Mouse (Mus musculus) frontal cortex, postnatal 25 days (tissue): ENCODE data around the gene Gramd2.
"Not testable (repeated sequence)": the region's sequence is repeated elsewhere in the genome, so short reads cannot be mapped to it uniquely, and the experiment has no call there.

Experiments used
- DNase-seq, 2 experiments: peaks; one replicate each; pipeline ENCODE4 v3.0.0; 2022; ENCODE audit warnings: low spot score in 2 of 2

The Gramd2 gene

DNA sequence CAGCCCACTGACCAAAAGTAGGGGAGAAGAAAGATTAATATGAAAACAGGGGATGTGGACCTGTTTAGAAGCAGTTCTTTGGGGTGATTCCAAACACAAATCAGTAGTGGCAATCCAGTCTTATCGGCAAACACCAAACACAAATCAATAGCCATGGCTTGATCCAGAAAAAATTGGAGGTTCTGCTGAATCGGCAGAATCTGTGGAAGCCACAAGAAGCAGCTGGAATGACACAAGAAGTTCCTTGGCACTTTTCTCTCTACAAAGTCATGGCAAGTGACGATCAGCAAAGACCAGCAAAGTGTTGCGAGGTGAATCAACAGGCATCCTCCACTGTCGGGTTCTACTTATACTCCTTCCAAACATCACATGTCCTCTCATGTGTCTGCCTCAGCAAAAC, 41.2 kb downstream of the Gramd2 start:
- DNase-seq = no peak

DNA sequence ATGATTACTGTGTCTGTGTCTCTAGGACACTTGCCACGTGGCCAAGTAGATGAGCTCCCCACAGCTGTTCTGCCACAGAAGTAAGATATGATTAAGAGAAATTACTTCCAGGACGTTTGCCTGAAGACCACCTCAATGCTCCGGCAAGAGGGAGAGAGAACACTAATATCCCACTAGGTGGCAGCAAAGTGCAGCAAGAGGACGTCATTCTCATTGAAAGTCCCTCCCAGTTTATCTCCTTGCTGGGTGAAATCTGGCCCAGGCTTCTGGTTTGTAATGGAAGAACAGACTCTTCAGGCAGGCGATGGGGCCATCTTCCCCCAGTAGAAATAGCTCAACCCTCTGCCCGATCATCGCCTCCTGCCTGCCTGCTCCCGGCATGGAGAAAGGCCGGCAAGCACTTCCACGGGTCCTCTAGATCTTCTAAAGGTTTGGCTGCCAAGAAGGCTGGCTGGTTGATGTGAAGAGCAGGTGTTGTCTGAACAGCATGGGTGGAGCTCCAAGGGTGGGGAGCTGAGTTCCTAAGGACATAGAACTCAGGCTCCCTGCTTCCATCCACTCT, 43.2 kb downstream of the Gramd2 start:
- DNase-seq = peak; percentile 50 to 58

DNA sequence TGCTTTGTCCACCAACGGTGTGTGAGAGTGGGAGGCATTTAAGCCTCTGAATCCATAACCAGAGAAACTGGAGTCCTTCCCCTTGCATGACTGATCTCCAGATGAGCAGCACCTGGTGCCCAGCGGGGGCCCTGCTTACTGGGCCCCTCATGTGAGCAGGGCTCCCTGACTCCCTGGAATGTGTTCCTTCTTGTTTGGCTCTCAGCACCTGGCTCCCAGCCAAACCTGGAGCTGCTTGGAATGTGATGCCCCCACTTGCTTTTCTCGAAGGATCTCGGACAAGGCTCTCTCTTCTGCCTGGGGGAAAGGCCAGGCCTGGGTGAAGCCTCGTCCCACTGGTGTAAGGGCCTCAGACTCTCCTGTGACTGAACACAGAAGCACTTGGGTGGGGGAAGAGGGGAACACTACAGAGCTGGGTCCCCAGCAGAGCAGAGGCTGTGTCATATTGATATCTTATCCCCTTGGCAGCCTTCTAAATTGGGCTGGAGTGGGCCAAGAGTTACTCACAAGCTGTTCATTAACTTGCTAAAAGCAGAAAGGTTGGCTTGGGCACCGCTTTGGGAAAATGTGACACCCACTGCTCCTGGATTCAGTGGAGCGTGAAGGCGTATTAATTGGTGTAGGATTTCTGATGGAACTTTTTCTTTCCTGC, 44.0 kb downstream of the Gramd2 start:
- DNase-seq = peak; percentile 17 to 32

DNA sequence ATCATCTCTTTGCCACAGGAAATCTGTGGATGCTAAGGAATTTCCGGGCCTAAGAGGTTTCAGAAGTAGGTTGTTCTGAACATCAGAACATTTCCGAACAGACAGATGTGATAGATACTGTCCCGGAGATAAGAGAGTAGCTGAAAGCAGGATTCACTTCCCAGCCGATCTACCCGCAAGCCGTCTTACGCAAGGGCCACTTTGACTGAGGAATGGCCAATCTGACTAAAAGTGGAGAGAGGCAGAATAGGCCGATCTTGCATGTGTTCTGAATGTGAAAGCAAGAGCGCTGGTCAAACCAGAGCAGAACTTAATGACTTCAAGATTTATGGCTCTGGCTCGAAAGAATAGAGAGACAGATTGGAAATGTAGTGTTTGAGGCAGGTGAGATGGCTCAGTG, 45.6 kb downstream of the Gramd2 start:
- no peak for DNase-seq

DNA sequence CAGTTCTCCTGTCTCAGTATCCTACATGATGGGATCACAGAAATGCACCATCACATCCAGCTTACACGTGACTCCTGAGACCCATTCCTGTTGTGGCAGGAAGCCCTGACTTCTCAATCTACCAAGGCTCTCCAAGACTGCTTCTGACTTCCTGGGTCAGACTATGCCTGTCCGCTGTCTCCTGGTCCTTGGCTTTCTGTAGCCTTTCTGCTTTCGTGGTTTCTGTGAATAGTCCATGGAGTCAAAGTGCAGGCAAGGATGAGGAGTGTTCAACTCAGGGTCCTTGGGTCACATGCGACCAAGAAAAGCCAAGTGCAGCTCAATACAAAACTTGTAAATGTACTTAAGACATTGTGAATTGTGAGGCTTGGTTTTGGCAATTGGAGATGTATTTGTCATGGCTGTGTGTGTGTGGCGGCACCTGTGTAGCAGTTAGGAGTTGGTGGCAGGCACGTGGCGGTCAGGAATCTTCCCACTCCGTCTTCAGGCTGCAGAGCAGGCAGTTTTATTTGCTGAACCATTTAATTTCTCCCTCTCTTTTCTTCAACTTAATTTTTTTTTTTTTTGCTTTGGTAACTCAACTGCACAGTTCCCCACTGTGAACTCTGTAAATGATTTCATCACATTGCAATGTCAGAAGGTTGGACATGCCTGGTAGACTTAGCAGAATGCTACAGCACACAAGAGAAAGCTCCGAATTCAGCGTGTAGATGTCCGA, 47.8 kb downstream of the Gramd2 start:
- no peak for DNase-seq

DNA sequence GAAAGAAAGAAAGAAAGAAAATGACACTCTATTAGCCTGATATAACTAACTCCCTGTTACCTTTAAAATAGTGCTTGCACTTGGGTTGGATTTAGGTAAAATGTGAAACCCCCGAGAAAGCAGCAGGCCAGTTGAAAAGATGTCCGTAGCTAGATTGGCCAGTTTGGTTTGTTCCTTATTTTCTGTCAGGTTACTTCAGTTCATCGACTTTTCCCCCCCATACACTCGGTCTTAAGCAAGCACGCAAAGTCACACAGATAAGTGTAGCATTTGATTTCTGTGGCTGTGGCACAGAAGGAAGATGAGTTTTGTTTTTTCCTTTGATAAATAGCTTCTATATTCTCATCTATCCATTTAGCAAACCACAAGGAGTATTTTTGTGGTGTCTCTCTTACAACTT, 51.2 kb downstream of the Gramd2 start:
- DNase-seq = no peak

DNA sequence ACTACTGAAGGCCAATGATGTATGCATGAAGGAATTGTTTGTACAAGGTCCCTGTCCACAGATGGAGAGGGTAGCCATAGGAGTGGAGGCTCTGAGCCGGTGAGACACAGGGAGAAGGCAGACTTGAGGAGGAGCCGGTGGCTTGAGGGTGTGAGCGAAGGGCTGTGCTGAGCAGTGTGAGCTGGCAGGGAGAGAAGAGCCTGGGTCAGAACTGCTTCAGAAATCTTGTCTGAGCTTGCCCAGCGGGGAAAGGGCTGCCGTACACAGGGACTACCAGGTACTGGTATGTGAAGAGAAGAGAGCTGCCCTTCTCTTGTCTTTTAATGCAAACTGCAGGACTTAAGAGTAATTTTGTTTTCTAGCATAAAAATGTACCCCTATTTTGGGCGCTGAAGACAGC, 53.1 kb downstream of the Gramd2 start:
- DNase-seq = no peak

DNA sequence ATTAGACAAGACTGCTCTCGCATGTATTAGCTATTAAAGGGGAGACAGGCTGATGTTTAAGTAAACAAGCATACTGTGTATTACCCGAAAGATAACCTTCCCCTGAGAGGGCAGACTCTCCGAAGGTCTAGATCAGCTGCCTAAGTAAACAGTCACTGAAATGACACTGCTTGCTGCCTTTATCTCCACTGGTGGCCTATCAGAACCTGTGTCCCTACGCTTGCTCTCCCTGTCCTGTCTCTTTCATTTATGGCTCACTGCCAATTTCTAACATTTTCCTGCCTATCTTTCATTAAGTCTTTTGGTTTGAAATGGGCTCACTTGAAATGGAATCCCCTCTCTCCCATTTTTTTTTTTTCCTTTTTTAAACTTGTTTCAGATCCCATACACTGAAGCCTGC, 55.5 kb downstream of the Gramd2 start:
- DNase-seq = no peak

DNA sequence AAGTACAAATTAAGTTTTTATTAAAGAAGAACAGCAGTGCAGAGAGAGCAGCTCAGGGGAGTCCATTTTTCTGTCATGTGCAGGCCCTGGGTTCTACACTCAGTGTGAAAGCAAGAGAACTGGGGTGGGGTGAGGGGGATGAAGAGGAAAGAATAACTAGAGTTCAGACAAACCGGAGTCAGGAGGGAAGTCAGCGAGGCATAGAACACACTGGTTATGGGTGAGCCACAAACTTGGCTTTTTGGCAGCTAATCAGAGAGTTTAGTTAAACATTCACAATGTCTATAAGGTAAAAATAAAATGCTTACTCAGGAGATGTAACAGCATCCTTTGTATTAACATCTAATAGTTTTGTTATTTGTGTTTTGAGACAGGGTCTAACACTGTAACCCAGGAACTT, 60.6 kb downstream of the Gramd2 start:
- DNase-seq = no peak

DNA sequence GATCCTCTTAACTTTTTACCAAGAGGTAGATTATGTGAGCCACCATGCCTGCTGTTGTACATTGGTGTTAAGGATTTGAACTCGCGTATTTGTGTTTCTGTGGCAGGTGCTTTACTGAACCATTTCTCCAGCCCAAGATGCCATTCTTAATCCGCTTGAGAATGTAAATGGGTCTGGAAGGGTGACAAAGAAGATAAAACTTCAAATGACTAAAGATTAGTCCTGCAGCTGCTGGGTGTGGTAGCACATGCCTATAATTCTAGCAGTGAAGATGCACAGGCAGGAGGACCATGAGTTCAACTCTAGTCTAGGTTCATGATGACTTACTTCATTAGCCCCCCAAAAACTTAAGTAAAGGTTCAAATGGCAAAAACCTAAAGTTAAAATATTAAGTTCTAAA, 64.0 kb downstream of the Gramd2 start:
- no peak for DNase-seq

DNA sequence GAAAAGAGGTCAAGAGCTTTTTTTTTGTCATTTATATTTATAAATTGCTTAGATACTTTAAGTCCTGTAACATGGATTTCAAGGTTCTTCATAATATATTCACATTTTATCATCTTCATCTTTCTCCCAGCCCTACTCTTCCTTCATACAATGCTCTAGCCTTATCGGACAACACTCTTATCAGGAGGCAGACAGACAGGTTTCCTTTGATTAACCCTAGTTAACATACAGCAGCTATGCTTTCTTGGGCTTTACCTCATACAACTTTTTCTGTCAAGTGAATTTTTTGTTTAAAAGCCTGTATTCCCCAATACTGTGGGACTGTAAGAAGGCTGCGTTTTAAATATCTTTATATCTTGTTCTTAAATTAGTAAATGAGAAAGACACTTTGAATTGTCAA, 68.4 kb downstream of the Gramd2 start:
- DNase-seq = no peak

DNA sequence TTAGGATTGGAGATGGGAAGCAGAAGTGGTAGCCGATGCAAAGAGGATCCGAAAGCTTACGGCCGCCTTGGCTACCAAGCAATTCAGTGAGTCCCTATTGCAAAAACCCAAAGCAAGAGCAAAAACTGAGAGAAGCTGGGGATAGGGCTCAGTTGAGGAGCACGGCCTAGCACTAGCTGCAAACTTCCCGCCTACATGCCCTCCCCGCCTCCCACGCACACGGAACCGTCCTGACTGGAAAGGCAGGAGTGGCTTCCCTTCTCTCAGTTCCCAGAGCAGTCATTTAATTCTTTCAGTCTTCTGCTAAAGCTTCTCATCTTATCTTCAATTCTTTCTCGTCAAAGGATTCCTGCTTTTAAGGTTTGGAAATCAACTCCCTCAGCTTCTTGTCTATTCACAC, 69.0 kb downstream of the Gramd2 start:
- no peak for DNase-seq

DNA sequence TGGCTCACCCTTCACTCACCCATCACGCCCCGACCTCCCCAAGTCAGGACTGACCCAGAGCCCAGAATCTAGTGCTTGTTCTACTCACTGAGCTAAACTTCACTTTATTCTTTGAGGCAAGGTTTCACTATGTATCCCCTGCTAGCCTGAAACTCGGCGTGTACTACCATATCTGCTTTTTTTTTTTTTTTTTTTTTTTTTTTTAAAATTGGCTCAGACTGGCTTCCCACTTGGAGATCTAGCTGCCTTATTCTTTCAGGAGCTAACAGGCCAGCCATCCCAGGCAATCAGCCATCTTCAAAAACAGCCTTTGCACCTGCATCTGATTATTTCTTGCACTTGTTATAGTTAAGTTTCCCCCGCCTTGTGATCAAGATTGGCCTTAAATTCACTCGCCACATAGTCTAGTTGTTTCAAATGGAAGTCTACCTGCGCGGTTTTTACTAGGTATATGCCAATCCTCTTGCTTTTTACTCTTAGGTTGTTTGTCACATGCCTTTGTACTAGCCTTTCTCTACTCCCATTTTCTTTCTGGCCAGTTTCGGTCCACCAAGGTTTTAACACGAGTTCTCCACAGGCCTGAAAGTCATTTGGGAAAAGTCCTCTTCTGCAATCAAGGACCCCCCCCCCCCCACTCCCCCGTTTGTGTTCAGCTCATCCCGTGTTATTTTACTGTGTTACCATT, 69.8 kb downstream of the Gramd2 start:
- DNase-seq = no peak

DNA sequence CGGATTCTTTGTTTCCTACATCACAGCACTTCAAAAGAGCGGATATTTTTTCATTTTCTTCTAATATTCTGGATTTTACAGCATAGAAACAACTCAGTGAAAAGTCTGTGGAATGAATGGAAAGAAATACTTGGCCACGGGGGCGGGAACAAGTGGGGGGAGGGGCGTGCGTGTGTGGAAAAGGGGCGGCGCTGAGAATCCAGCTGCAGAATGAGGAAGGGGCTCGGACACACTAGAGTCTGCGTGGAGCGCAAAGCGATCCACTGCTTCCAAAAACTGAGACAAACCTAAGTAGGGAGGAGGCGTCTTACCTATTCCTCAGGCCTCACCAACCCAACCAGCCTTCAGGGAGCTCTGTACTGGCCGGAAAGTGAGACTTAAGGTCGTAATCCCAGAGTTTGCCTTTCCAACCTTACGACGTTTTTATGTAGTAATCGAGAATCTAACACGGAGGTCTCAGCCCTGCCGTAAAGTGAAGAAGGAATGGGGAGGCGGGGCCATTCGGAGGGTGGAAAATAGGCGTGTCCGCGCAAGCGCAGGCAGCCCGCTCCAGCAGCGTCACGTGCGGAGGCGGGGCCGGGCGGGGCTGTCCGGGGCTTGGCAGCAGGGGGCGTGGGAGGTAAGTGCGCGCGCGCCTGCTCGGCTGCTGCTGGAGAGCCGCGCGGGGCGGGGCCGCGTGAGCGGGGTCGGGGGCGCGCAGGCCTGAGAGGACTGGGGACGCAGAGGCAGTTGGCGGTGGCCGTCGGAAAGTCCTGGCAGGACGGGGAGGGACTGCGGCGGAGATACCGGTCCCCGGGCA, 70.5 kb downstream of the Gramd2 start, which contains the start of the genes Senp8 and Myo9a:
Gene Senp8 (minus strand): TSS at position 444 of the 799 bp plus-strand sequence.
Gene Myo9a (plus strand): TSS at position 630 of the 799 bp plus-strand sequence.
- peak; percentile 97 to 99 for DNase-seq

DNA sequence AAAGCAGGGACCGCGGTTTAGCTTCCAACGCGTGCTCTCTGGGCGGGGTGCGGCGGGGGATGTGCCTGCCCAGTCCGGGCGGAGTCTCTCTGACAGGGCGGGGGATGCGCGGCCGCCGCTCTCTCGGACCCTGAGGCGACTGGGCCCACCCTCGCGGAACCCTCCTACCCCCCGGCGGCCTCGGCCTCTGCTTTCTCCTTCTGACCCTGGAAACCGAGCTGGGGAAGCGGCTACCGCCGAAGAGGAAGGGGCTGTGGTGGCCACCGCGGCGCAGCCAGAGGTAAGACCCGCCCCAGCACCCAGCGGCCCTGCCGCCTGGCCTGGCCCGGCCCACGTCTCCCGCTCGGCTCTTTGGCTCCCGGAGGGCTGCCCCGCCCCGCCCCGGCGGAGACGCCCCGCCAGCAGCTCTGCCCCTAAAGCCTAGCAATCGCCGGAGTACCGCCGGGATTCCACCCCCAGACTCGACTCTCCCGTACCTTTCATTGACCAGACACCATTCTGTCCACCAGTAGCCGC, 71.2 kb downstream of the Gramd2 start:
- DNase-seq = peak in 1 of 2 experiments; percentile 67

DNA sequence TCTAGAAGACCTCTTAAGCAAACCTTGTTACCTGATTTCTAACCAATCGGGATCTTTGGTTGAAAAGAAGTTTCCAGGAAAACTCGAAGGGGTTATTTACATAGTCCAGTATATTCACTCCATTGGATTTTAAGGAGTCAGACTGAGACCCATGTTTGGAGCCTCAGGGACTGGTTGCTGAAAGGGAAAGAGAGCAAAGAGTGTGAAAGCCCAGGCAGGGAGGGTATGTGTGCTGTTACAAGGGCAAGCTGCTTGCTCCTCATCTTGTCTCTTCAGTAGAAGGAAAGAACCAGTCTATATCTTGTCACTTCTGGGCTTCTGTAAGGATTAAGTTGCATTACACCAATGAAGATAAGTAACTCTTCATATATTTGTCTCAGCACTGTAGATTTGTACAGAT, 72.0 kb downstream of the Gramd2 start:
- DNase-seq = no peak

DNA sequence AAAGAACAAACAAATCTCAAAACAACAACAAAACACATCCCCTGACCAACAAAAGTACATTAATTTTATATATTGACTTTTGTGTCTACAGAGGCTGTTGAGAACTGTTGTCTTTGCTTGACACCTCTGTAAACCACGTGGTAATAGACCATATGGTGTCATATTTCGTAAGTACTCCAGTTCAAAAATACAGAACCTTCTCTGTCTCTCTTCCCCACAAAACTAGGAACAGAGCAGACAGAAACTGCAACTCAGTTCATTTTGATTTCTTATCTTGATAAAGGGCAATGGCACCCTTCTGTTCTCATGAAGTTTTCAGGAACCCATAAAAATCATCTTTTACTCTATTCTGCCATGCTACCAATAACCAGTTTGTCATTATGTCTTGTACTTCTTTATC, 75.3 kb downstream of the Gramd2 start:
- DNase-seq = no peak

DNA sequence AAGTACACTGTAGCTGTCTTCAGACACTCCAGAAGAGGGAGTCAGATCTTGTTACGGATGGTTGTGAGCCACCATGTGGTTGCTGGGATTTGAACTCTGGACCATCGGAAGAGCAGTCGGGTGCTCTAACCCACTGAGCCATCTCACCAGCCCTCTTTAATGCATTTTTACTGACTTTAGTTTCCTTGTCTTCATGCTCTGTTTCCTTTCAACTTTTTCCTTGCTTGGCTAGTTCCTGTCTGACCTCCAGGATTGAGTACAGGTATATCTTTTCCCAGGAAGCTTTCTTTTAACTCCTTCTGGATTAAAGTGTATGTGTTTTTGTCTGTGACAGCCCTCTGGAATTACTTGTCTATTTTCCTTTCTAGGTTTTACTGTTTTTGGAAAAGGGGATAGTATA, 77.1 kb downstream of the Gramd2 start:
- not testable (repeated sequence) for DNase-seq

DNA sequence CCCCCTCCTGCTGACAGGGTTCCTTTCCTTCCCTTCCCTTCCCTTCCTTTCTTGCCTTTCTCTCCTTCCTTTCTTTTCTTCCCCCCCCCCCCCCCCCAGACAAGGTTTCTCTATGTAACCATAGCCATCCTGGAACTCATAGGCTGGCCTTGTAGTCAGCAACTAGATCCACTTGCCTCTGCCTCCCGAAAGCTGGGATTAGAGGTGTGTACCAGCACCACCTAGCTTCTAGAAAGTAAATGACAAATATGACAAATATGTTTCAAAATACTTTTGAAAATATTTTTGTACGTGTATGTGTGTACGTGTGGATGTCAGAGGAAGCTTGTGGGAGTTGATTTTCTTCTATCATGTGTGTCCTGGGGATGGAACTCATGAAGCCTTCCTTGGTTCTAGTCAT, 80.6 kb downstream of the Gramd2 start:
- no peak for DNase-seq

DNA sequence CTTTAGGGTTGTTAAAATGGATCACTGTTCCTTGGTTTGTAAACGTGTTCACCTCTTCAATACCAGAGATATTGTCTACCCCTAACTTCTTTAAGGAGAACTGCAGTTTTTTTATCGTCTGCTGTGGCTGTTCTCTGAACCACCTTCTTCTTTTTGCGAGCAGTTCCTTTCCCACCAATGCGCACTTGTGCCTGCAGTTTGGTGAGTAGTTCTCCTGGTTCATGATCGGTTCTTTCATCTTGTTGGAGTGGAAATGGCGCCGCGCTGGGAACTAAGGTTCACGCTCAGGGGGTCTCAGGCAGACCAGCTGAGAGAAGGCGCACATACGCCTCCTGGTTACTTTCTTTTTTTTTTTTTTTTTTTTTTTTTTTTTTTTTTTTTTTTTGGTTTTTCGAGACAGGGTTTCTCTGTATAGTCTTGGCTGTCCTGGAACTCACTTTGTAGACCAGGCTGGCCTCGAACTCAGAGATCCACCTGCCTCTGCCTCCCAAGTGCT, 87.1 kb downstream of the Gramd2 start:
- not testable (repeated sequence) for DNase-seq
